Mouse (Mus musculus) forebrain, embryonic 15.5 days (tissue): ENCODE measurements around the gene Uap1l1. TPM values are rescaled to one million over a fixed set of nuclear protein-coding genes. Genes with fewer than 3 reads are reported as not detected.
"Not testable (repeated sequence)": the region's sequence is repeated elsewhere in the genome, so short reads cannot be mapped to it uniquely, and the experiment has no call there.

ENCODE experiments used
- ATAC-seq: fragments of 200-750 bp; cut with Nextera tagmentation; replicated peaks from 2 replicates; pipeline ENCODE4 v1.8.0; 2017; ENCODE audit warnings: mild to moderate bottlenecking, moderate TSS enrichment, moderate library complexity
- H3K27ac ChIP-seq: fragments of 300-500 bp; sonication (generic); replicated peaks from 2 replicates; pipeline ENCODE4 v1.5.1; 2015; ENCODE audit warnings: mild to moderate bottlenecking, inconsistent platforms
- H3K27me3 ChIP-seq: fragments of 300-500 bp; sonication (generic); 2 replicates; pipeline ENCODE4 v1.6.1; 2015; ENCODE audit warnings: inconsistent platforms
- H3K36me3 ChIP-seq: fragments of 300-500 bp; sonication (generic); 2 replicates; pipeline ENCODE4 v1.6.1; 2015; ENCODE audit warnings: mild to moderate bottlenecking, inconsistent platforms
- H3K4me1 ChIP-seq: fragments of 300-500 bp; sonication (generic); 2 replicates; pipeline ENCODE4 v1.6.1; 2015; ENCODE audit warnings: inconsistent platforms
- H3K4me2 ChIP-seq: fragments of 300-500 bp; sonication (generic); replicated peaks from 2 replicates; pipeline ENCODE4 v1.6.1; 2015; ENCODE audit warnings: mild to moderate bottlenecking, inconsistent platforms
- H3K4me3 ChIP-seq: fragments of 300-500 bp; sonication (generic); 2 replicates; pipeline ENCODE4 v1.5.1; 2015; ENCODE audit warnings: mild to moderate bottlenecking, inconsistent platforms
- H3K9ac ChIP-seq: fragments of 300-500 bp; sonication (generic); replicated peaks from 2 replicates; pipeline ENCODE4 v1.6.1; 2015; ENCODE audit warnings: mild to moderate bottlenecking, inconsistent platforms
- H3K9me3 ChIP-seq: fragments of 300-500 bp; sonication (generic); 2 replicates; pipeline ENCODE4 v1.6.1; 2016; ENCODE audit warnings: inconsistent platforms
- WGBS: fragments of 180-500 bp; shearing (Covaris S2); methylation state at CpG from one replicate; pipeline ENCODE4 v1.1.7; 2015; ENCODE audit warnings: mixed read lengths; 5-methylcytosine and 5-hydroxymethylcytosine counted together
- polyA plus RNA-seq: library from polyadenylated mRNA; unstranded; fragments of >200 nt; fragmentation: Nextera tagmentation; extraction: Ambion mirVana; gene quantifications from 2 replicates; pipeline ENCODE4 v1.2.1, GENCODE M21; 2015

Uap1l1 gene
- 4.1 and 5.1 TPM in 2 replicates for polyA plus RNA-seq

- under 1% methylated on average over 54 of the region's 54 CpGs for whole genome bisulfite sequencing
- H3K9ac ChIP-seq: peak within 1 kb of the TSS; percentile 52
- H3K27ac ChIP-seq: no peak within 1 kb of the TSS
- no peaks in the 10 kb centered on the region for H3K36me3 ChIP-seq
- ATAC-seq: peak; percentile 83
- H3K4me3 ChIP-seq: peak within 1 kb of the TSS; percentile 45
- H3K4me2 ChIP-seq: peak within 1 kb of the TSS; percentile 81
- H3K4me1 ChIP-seq: peaks cover 10% of the 10 kb centered on the region
- peaks cover 33% of the 10 kb centered on the region for H3K27me3 ChIP-seq
- H3K9me3 ChIP-seq: no peaks in the 10 kb centered on the region
These were observed at the start of gene Uap1l1 for GRCm38 (mm10) chr2:25365091-25365761. Gene Uap1l1, minus strand, starts transcription at chr2:25365682.

DNA sequence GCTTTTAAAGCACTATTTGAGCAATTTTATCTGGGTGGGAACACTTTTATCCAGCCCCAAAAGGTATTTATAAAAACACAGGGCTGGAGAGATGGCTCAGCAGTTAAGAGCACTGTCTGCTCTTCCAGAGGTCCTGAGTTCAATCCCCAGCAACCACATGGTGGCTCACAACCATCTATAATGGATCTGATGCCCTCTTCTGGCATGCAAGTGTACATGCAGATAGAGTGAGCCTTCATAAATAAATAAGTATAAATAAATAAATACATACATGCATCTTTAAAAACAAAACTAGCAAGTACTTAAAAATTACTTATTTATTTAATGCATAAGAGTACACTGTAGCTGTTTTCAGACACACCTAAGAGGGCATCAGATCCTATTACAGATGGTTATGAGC is 48.0 kb upstream of the Uap1l1 start:
- peaks cover 29% of the 10 kb centered on the region for H3K36me3 ChIP-seq
- not testable (repeated sequence) for H3K4me1 ChIP-seq, H3K4me3 ChIP-seq, ATAC-seq, H3K9me3 ChIP-seq, H3K27ac ChIP-seq, H3K27me3 ChIP-seq, H3K9ac ChIP-seq, H3K4me2 ChIP-seq

GRCm38 (mm10) chr2:25408908-25409307 is 43.4 kb upstream of the Uap1l1 start:
- no peaks in the 10 kb centered on the region for H3K27me3 ChIP-seq
- H3K4me3 ChIP-seq: no peak overlapping the region
- 91% methylated on average over 10 of the region's 10 CpGs for WGBS
- H3K36me3 ChIP-seq: peaks cover 42% of the 10 kb centered on the region
- no peak overlapping the region for H3K9ac ChIP-seq
- H3K27ac ChIP-seq: no peak overlapping the region
- no peak for ATAC-seq
- peaks cover 25% of the 10 kb centered on the region for H3K4me1 ChIP-seq
- H3K9me3 ChIP-seq: no peaks in the 10 kb centered on the region
- no peak overlapping the region for H3K4me2 ChIP-seq

DNA sequence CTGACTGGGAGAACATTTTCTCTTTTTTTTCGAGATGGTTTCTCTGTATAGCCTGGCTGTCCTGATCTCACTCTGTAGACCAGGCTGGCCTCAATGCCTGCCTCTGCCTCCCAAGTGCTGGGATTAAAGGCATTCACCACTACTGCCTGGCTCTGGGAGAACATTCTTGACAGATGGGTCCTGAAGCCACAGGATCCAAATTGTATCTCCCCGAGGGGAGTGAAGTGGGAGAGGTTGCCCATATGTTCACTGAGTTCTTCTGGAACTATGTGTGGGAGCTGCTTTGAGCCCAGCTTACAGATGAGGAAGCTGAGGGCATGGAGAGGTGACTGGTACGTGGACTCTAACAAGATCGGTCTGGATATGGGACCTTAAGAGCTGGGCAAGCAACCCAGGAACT is 38.5 kb upstream of the Uap1l1 start:
- H3K27ac ChIP-seq: peak overlapping the region; percentile 91
- H3K4me2 ChIP-seq: peak overlapping the region; percentile 70
- H3K9ac ChIP-seq: peak overlapping the region; percentile 99
- H3K4me1 ChIP-seq: peaks cover 39% of the 10 kb centered on the region
- peaks cover 19% of the 10 kb centered on the region for H3K36me3 ChIP-seq
- H3K9me3 ChIP-seq: no peaks in the 10 kb centered on the region
- peaks cover 13% of the 10 kb centered on the region for H3K27me3 ChIP-seq
- 82% methylated on average over 4 of the region's 4 CpGs for WGBS
- H3K4me3 ChIP-seq: peak overlapping the region; percentile 71
- no peak for ATAC-seq

DNA sequence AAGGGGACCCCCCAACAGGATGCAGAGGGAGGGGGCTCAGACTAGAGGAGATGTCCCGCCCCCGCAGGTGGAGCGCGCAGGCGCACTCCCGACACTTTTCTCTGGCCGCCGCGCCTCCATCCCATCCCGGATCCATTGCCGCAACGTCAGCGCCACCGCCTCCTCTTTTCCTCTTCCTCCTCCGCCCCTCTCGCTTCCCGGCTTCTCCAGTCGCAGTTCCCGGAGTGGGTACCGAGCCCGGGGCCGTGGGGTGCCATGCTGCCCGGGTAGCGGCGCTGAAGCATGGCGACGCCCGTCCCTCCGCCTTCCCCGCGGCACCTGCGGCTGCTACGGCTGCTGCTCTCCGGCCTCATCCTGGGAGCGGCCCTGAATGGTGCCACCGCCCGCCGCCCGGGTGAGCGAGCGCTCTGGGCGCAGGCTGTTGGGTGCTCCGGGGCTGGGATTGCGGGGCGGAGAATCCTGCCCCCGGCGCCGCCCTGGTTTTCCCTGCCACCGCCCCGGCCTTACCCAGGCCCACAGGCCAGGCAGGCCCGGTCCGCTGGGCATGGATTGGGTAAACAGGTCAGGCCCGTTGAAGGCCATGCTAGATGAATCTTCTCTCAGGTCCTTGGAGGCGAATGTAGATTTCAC is 37.6 kb upstream of the Uap1l1 start:
- under 1% methylated on average over 51 of the region's 54 CpGs for WGBS

GRCm38 (mm10) chr2:25402377-25402971 is 37.0 kb upstream of the Uap1l1 start:
- no peaks in the 10 kb centered on the region for H3K9me3 ChIP-seq
- H3K27me3 ChIP-seq: peaks cover 27% of the 10 kb centered on the region
- peaks cover 5% of the 10 kb centered on the region; the same call in 1 of the 2 replicates for H3K36me3 ChIP-seq
- under 1% methylated on average over 13 of the region's 13 CpGs for WGBS
- peak overlapping the region; percentile 70 for H3K4me2 ChIP-seq
- peak overlapping the region; percentile 91 for H3K27ac ChIP-seq
- H3K4me3 ChIP-seq: peak overlapping the region; percentile 71
- peak overlapping the region; percentile 99 for H3K9ac ChIP-seq
- no peak; the same call in none of the 2 replicates for ATAC-seq
- peaks cover 39% of the 10 kb centered on the region for H3K4me1 ChIP-seq

More for the DNA sequence above, 37.6 kb upstream of the Uap1l1 start:
- Histone ChIP-seq H3K27me3 (peaks cover 21% of the 10 kb centered on the region), H3K27ac (peak overlapping the region; percentile 91), H3K4me1 (peaks cover 39% of the 10 kb centered on the region), H3K9me3 (no peaks in the 10 kb centered on the region), H3K9ac (peak overlapping the region; percentile 99), H3K4me2 (peak overlapping the region; percentile 70), H3K36me3 (peaks cover 11% of the 10 kb centered on the region), H3K4me3 (peak overlapping the region; percentile 71)
- ATAC-seq: peak; percentile 86

- H3K9ac ChIP-seq: peak overlapping the region; percentile 45
- WGBS: 5% methylated on average over 17 of the region's 17 CpGs
- H3K4me1 ChIP-seq: peaks cover 39% of the 10 kb centered on the region
- peak overlapping the region; percentile 60 for H3K4me2 ChIP-seq
- H3K4me3 ChIP-seq: peak overlapping the region; percentile 41
- no peaks in the 10 kb centered on the region for H3K9me3 ChIP-seq
- no peak for ATAC-seq
- H3K27me3 ChIP-seq: peaks cover 43% of the 10 kb centered on the region
- no peak overlapping the region for H3K27ac ChIP-seq
- H3K36me3 ChIP-seq: no peaks in the 10 kb centered on the region
These were observed 35.3 kb upstream of the Uap1l1 start for GRCm38 (mm10) chr2:25400764-25401163.

GRCm38 (mm10) chr2:25400291-25400690 is 34.8 kb upstream of the Uap1l1 start:
- H3K9ac ChIP-seq: peak overlapping the region; percentile 45

GRCm38 (mm10) chr2:25399051-25399450 is 33.6 kb upstream of the Uap1l1 start, which contains the start of gene Npdc1:
Gene Npdc1, plus strand, starts transcription at chr2:25399351.
- peaks cover 36% of the 10 kb centered on the region for H3K4me1 ChIP-seq
- H3K4me3 ChIP-seq: no peak within 1 kb of the TSS
- no peak for ATAC-seq
- peaks cover 52% of the 10 kb centered on the region for H3K27me3 ChIP-seq
- no peaks in the 10 kb centered on the region for H3K9me3 ChIP-seq
- H3K27ac ChIP-seq: no peak within 1 kb of the TSS
- no peaks in the 10 kb centered on the region for H3K36me3 ChIP-seq
- no peak within 1 kb of the TSS for H3K9ac ChIP-seq
- no peak within 1 kb of the TSS for H3K4me2 ChIP-seq
- 64% methylated on average over 8 of the region's 8 CpGs for WGBS

More at GRCm38 (mm10) chr2:25400291-25400690, 34.8 kb upstream of the Uap1l1 start:
- 21% methylated on average over 16 of the region's 16 CpGs for WGBS
- ATAC-seq: no peak
- Histone ChIP-seq H3K4me3 (peak overlapping the region; percentile 41), H3K4me2 (peak overlapping the region; percentile 60), H3K36me3 (no peaks in the 10 kb centered on the region), H3K27me3 (peaks cover 47% of the 10 kb centered on the region), H3K4me1 (peaks cover 39% of the 10 kb centered on the region), H3K9me3 (no peaks in the 10 kb centered on the region), H3K27ac (no peak overlapping the region)

GRCm38 (mm10) chr2:25398065-25398464 is 32.6 kb upstream of the Uap1l1 start:
- Histone ChIP-seq H3K27ac (no peak overlapping the region), H3K4me2 (no peak overlapping the region), H3K36me3 (no peaks in the 10 kb centered on the region), H3K4me1 (peaks cover 33% of the 10 kb centered on the region), H3K9ac (no peak overlapping the region), H3K27me3 (peaks cover 52% of the 10 kb centered on the region), H3K4me3 (no peak overlapping the region), H3K9me3 (no peaks in the 10 kb centered on the region)
- WGBS: 93% methylated on average over 7 of the region's 7 CpGs
- no peak for ATAC-seq

- no peak for ATAC-seq
- WGBS: 85% methylated on average over 1 of the region's 1 CpGs
- no peaks in the 10 kb centered on the region for H3K9me3 ChIP-seq
- no peak overlapping the region for H3K9ac ChIP-seq
- H3K27ac ChIP-seq: no peak overlapping the region
- no peak overlapping the region for H3K4me2 ChIP-seq
- H3K4me3 ChIP-seq: no peak overlapping the region
- H3K27me3 ChIP-seq: peaks cover 52% of the 10 kb centered on the region
- no peaks in the 10 kb centered on the region for H3K36me3 ChIP-seq
- peaks cover 28% of the 10 kb centered on the region for H3K4me1 ChIP-seq
These were observed 31.5 kb upstream of the Uap1l1 start for GRCm38 (mm10) chr2:25397010-25397409.

DNA sequence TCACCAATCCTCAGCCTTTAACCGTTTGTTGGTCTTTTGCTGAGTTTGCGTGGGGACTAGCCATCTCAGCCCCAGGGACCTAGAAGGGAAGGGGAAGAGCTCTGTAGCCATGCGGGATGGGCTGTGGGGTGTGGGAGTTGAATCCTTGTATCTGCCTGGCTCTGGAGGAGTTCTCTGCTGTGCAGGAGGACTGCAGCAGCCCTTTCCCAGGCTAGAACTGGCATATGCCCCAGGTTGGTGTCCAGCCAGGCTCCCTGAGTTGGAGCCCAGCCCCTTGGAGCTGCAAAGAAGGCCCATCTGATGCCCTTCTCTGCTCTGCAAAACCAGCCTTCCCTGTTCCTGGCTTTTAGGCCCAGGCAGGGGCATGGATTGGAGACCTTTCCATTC is 31.1 kb upstream of the Uap1l1 start:
- Histone ChIP-seq H3K9ac (no peak overlapping the region), H3K4me3 (peak overlapping the region; percentile 36), H3K4me2 (0 out of 2 replicates have a peak overlapping the region, but pooled peaks have one; percentile 53), H3K9me3 (no peaks in the 10 kb centered on the region), H3K27ac (no peak overlapping the region), H3K4me1 (peaks cover 28% of the 10 kb centered on the region), H3K36me3 (no peaks in the 10 kb centered on the region), H3K27me3 (peaks cover 52% of the 10 kb centered on the region)
- WGBS: 26% methylated on average over 3 of the region's 3 CpGs
- ATAC-seq: no peak
